Mouse (Mus musculus) E14TG2a.4 (cell line): ENCODE data around the gene Ttc39b.

ENCODE experiments used
- H3K27me3 ChIP-seq: 2 replicates; pipeline ENCODE4 v1.6.1; 2014; ENCODE audit warnings: low read length, control low read depth; ENCODE audit not compliant: insufficient read depth
- H3K36me3 ChIP-seq: 2 replicates; pipeline ENCODE4 v1.6.1; 2014; ENCODE audit warnings: low read length, control low read depth; ENCODE audit not compliant: insufficient read depth
- H3K4me1 ChIP-seq: replicated peaks from 2 replicates; pipeline ENCODE4 v1.6.1; 2014; ENCODE audit warnings: low read depth, low read length, control low read depth
- H3K4me3 ChIP-seq: replicated peaks from 2 replicates; pipeline ENCODE4 v1.5.1; 2014; ENCODE audit warnings: mild to moderate bottlenecking, low read length
- H3K9me3 ChIP-seq: 2 replicates; pipeline ENCODE4 v1.6.1; 2014; ENCODE audit warnings: low read length, control low read depth
- CTCF ChIP-seq: conservative IDR thresholded peaks from 2 replicates; pipeline ENCODE4 v1.5.1; 2014; ENCODE audit warnings: low read length
- NANOG ChIP-seq: IDR thresholded peaks from 2 replicates; pipeline ENCODE4 v1.6.1; 2014; ENCODE audit warnings: borderline replicate concordance, low read length, mixed read lengths
- POU5F1 ChIP-seq: IDR thresholded peaks from 2 replicates; pipeline ENCODE4 v1.6.1; 2014; ENCODE audit warnings: low read length, borderline replicate concordance

Ttc39b gene

GRCm38 (mm10) chr4:83234132-83234531, 89.9 kb downstream of the Ttc39b start:
- Histone ChIP-seq H3K4me1 (peaks cover 17% of the 10 kb centered on the region), H3K27me3 (no peaks in the 10 kb centered on the region), H3K9me3 (no peaks in the 10 kb centered on the region), H3K36me3 (peaks cover 94% of the 10 kb centered on the region), H3K4me3 (no peak overlapping the region)
- TF ChIP-seq NANOG (no peak), CTCF (no peak), POU5F1 (no peak)

DNA sequence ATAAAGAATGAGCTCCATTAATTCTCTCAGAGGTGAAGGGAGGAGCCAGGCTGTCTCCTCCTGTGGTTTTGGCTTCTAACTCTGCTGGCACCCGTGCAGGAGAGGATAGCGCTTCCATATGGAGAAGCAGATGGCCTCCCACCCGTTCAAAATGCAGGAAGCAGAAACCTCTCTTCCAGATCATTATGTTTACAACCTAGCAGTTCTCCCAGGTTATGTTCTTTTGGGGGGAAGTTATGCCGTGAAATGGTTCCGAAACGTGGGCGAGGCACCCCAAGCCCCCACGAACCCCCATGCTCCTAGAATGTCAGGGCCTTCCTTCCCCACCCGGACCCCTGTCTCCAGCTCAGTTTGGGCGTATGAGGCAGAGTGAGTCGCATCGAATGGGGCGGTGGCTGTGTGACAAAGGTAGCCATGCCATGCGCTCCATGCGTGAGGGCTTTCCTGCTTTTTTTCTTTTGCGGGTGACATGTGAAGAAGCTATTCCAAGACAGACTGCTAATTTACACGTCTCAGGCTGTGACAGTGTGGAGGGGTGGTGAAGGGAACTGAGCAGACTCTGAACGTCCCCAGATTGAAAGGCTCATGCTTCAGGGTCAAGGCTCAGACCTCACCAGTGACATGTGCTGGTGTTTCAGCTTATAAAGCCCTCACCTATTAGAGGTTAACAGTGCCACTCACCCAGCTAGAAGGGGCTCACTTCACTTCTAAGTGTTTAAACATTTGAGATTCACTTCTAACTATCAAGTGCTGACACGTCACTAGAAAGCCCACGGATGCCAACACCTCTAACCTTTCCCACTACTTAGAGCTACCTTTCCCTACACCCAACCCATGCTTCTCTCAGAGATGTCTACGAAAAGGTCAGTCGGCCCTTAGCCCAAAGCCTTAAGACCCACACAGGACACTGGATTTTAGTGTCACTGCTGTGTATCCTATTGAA, 90.6 kb downstream of the Ttc39b start:
- no peak for TF ChIP-seq NANOG
- no peak for TF ChIP-seq CTCF
- TF ChIP-seq POU5F1: no peak
- Histone ChIP-seq H3K9me3 (no peaks in the 10 kb centered on the region), H3K4me3 (no peak overlapping the region), H3K36me3 (peaks cover 94% of the 10 kb centered on the region), H3K27me3 (no peaks in the 10 kb centered on the region), H3K4me1 (peaks cover 17% of the 10 kb centered on the region)

DNA sequence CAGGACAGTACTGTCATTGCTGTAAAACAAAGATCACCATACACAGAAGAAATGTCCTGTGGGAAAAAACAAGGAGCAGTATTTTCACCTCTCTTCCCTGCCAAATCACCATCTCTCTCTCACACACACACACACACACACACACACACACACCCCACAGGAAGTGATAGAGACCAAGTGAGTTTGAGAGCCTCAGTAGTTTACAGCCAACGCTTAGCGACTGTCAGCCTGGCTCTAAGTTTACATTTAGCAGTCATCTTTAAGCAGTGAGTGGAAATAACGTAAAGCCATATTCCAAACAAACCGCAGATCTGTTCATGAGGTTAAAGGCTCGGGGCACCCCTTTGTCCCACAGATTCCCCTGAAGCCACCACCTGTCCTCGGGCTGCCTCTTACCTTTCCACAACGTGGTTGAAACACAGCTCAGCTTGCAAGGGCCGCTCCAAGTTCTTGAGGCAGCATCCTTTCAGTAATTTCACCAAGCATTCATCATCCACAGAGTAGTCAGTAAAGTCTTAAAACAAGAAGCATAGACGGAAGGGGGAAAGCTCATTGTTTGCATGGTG, 91.7 kb downstream of the Ttc39b start:
- Histone ChIP-seq H3K9me3 (no peaks in the 10 kb centered on the region), H3K27me3 (no peaks in the 10 kb centered on the region), H3K4me3 (no peak overlapping the region), H3K4me1 (peaks cover 22% of the 10 kb centered on the region), H3K36me3 (peaks cover 95% of the 10 kb centered on the region)
- TF ChIP-seq CTCF (no peak), NANOG (no peak), POU5F1 (no peak)

DNA sequence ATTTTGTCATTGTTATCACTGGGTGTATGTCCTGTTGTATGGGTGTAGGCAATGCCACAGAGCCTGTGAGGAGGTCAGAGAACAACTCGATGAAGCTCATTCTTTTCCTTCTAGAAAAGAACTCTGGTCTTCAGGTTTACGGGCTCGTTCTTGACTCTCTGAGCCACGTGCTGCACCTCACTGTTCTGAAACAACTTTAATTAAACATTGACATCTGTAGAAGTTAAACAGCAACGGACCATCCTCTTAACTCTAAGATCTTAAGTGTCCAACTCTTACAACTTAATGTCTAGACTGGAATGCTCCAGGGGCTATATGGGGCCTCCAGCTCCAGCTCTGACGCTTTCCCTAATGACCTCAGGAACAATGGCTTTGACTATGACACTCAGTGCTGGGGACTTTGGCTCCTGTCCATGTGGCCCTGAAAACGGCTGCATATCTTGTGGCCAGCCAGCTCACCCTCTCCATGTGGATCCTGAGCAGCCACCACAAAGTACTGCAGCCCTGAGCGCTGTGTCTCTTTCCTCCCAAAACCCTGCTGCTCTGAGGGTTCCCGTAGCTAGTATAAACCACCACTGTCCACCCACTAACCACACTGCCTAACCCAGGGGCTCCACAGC, 95.3 kb downstream of the Ttc39b start:
- Histone ChIP-seq H3K36me3 (peaks cover 97% of the 10 kb centered on the region), H3K27me3 (no peaks in the 10 kb centered on the region), H3K4me3 (no peak overlapping the region), H3K9me3 (no peaks in the 10 kb centered on the region), H3K4me1 (peaks cover 22% of the 10 kb centered on the region)
- no peak for TF ChIP-seq POU5F1
- no peak for TF ChIP-seq NANOG
- no peak for TF ChIP-seq CTCF

GRCm38 (mm10) chr4:83228073-83228472, 96.0 kb downstream of the Ttc39b start:
- H3K36me3 ChIP-seq: peaks cover 92% of the 10 kb centered on the region
- no peaks in the 10 kb centered on the region for H3K9me3 ChIP-seq
- H3K4me1 ChIP-seq: peaks cover 15% of the 10 kb centered on the region
- H3K4me3 ChIP-seq: no peak overlapping the region
- no peaks in the 10 kb centered on the region for H3K27me3 ChIP-seq
- TF ChIP-seq CTCF: no peak
- no peak for TF ChIP-seq POU5F1
- no peak for TF ChIP-seq NANOG

DNA sequence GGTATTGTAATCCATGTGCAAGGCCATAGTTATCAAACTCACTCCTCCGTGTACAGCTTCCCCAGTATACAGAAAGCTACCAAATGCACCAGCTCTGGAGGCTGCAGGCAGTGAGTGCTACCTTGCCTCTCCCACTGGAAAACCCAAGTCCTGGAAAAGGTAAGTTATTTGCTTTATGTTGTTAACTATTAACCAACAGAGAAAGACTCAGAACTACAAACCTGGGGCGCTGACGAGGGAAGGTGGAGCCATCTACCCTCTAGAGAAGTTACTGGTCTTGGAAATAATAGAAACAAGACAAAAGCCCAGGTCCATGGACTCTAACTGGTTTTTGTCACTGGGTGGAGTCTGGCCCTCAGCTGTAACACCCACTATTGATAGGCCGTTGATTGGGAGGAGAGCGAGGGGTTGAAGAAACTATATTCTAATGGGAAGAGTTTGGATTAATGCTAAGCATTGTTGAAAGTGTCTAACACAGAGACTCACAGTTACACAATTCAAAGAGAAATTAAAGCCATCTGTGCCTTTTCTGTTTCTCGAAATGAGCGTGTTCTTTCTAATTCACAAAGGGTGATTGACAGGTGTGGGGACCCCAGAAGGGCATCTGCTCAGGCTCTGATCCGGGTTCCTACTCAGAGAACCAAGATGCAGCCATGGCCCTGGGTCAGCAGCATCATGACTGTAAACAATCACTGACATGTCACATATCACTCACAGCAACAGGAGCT, 98.3 kb downstream of the Ttc39b start:
- Histone ChIP-seq H3K36me3 (peaks cover 80% of the 10 kb centered on the region), H3K4me1 (peaks cover 19% of the 10 kb centered on the region), H3K9me3 (no peaks in the 10 kb centered on the region), H3K27me3 (no peaks in the 10 kb centered on the region), H3K4me3 (no peak overlapping the region)
- TF ChIP-seq POU5F1 (no peak), CTCF (no peak), NANOG (no peak)

DNA sequence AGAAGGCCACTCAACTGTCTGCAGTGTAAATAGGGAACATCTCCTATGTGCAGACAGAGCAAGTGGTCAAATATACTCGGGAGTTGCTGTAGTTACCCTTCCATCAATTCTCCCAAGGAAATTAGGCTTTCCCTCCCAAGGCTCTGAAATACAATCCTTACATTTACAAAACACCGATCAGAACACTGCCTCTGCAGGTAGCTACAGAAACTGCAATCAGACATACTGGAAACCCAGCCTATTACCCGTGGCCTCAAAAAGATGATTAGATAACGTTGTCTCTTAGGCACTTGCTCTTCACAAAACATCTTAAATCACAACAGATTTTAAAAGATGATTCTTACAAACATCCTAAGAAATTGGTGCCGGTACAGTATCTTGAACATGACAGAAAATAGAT, 99.8 kb downstream of the Ttc39b start:
- no peak for TF ChIP-seq NANOG
- peak; percentile 76 for TF ChIP-seq CTCF
- no peak for TF ChIP-seq POU5F1
- Histone ChIP-seq H3K4me1 (peaks cover 32% of the 10 kb centered on the region), H3K4me3 (no peak overlapping the region), H3K36me3 (peaks cover 74% of the 10 kb centered on the region), H3K9me3 (no peaks in the 10 kb centered on the region), H3K27me3 (no peaks in the 10 kb centered on the region)

DNA sequence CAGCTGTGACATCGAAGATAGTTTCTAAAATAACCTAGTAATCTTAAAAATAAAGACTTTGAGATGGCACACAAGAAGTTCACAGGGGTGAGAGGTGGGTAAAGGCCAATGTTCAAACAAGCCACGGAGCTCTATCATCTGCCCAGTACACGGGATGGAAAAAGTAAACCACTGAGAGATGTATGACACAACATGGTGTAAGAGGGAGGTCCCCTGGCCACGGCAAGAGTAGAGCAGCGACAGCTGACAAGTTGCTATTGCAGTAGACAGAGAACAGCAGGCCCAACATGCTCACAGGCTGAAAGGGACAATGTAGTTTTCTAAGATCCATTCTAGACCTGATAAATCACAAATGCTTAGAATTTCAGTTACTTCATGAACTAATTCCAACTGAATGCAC, 100.9 kb downstream of the Ttc39b start:
- peaks cover 63% of the 10 kb centered on the region for H3K36me3 ChIP-seq
- no peaks in the 10 kb centered on the region for H3K27me3 ChIP-seq
- no peak overlapping the region for H3K4me3 ChIP-seq
- H3K4me1 ChIP-seq: peaks cover 30% of the 10 kb centered on the region
- no peaks in the 10 kb centered on the region for H3K9me3 ChIP-seq
- TF ChIP-seq CTCF (no peak), POU5F1 (no peak), NANOG (no peak)
